Mouse (Mus musculus) spleen, adult 2 months (tissue): ENCODE results near the gene Omd.

ENCODE experiments used
- CTCF ChIP-seq: fragments of 200-500 bp; IDR thresholded peaks from 2 replicates; pipeline ENCODE4 v1.5.1; 2011; ENCODE audit warnings: mild to moderate bottlenecking, inconsistent platforms; ENCODE audit not compliant: insufficient read depth, insufficient read length, insufficient replicate concordance; ENCODE audit errors: extremely low read depth
- POLR2A ChIP-seq: fragments of 200-500 bp; IDR thresholded peaks from 2 replicates; pipeline ENCODE4 v1.6.1; 2011; ENCODE audit warnings: low read depth, low read length, inconsistent platforms

DNA sequence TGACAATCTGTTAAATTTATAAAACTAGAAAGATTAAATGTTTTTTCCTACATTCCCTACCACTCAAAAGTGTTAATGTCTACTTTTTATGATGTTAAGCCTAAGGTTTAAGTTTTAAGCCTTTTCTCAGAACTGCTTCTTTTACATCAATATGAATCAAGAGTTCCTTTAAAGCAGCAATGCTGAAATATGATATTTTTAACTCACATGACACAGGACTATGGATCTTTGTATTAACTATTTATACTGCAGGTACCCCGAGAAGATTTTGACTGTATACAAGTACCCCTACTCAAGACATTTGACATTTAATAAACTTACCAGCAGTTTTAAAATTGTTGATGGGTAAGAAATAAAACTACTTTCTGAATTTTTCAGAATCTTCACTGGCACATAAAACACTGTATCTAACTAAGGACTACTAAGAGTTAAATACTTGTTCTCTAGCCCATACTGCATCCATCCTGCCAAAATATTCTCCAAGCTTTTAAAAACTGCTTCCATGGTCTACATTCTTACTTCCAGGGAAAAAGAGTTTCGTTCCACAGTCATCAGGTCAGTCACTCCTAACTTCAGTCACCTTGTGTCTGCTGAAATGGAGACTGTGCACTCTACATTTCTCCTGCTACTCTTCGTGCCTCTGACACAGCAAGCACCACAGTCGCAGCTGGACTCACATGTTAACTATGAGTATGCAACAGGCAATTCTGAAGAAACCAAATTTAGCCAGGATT lies 26.5 kb downstream of the Omd start:
- no peak for TF ChIP-seq CTCF
- no peak for TF ChIP-seq POLR2A
